Mouse (Mus musculus): Measurements from ENCODE around the gene Fto.

DNA sequence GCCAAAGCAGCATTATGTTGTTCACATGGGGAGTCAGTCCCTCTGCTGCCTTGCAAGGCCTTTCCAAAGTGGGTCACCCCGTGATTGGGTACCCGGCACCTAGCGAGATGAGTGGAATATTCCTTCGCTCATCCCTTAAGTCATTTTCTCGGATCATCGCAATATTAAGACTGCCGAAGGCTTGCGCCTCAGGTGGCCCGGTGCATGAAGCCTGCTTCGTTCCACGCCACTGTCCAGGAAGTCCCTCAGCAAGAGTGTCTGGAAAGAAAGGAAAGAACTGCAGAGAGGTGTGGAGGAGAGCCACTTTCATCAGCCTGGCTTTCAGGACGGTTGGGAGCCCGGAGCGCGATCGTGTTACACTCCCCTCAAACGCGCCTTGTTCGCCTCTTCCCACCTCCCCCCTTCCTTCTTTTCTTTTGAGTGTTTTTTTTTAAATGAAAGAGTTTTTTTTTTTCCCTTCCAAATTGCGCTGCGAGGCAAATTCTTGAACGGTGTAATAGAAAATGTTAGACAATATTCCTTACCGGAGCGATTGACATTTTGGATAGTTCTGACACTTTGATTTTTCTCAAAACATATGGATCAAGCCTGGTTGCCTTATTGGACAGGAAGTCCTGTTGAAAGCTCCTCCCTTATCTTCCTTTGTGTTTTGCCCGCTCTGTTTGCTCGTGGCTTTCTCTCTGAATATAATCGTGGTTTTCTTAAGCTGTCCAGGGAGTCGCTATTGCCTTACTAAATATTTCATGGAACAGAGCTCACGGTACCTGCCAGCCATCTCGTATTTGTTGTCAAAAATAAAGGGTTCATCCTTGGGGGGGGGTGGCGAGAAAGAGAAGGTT, 399.6 kb downstream of the Fto start:
- TF ChIP-seq CTCF (IDR thresholded peaks at IDR 0.05; ENCODE audit: low read depth, low read length), result no peak
- no peak for TF ChIP-seq GATA2 (IDR thresholded peaks at IDR 0.05; ENCODE audit: borderline replicate concordance, low read depth, low read length)

All from G1E (cell line).